Mouse (Mus musculus) kidney, embryonic 14.5 days (tissue): ENCODE measurements around the gene Slc1a3. TPM values are rescaled to one million over a fixed set of nuclear protein-coding genes. Genes with fewer than 3 reads are reported as not detected.
A peak's percentile ranks its signal among the peaks of the same experiment; 100 is the strongest.

Experiments used
- ATAC-seq: fragments of 200-750 bp; cut with Nextera tagmentation; 2 replicates; pipeline ENCODE4 v1.8.0; 2017; ENCODE audit warnings: moderate number of reproducible peaks, mild to moderate bottlenecking, moderate TSS enrichment, moderate library complexity; ENCODE audit not compliant: low FRiP score, low TSS enrichment
- H3K27ac ChIP-seq: fragments of 300-500 bp; sonication (generic); 2 replicates; pipeline ENCODE4 v1.5.1; 2014; ENCODE audit warnings: low read depth, mild to moderate bottlenecking, low read length, moderate library complexity, mixed read lengths
- H3K27me3 ChIP-seq: fragments of 300-500 bp; sonication (generic); 2 replicates; pipeline ENCODE4 v1.6.1; 2014; ENCODE audit warnings: mild to moderate bottlenecking, low read length; ENCODE audit not compliant: control insufficient read depth, insufficient read depth
- H3K36me3 ChIP-seq: fragments of 300-500 bp; sonication (generic); 2 replicates; pipeline ENCODE4 v1.6.1; 2014; ENCODE audit warnings: low read length, mixed read lengths; ENCODE audit not compliant: control insufficient read depth, insufficient read depth
- H3K4me1 ChIP-seq: fragments of 300-500 bp; sonication (generic); 2 replicates; pipeline ENCODE4 v1.6.1; 2014; ENCODE audit warnings: low read length, mixed read lengths; ENCODE audit not compliant: control insufficient read depth, insufficient read depth
- H3K4me2 ChIP-seq: fragments of 300-500 bp; sonication (generic); replicated peaks from 2 replicates; pipeline ENCODE4 v1.6.1; 2014; ENCODE audit warnings: low read depth, mild to moderate bottlenecking, low read length
- H3K4me3 ChIP-seq: fragments of 300-500 bp; sonication (generic); 2 replicates; pipeline ENCODE4 v1.5.1; 2014; ENCODE audit warnings: mild to moderate bottlenecking, low read length
- H3K9ac ChIP-seq: fragments of 300-500 bp; sonication (generic); 2 replicates; pipeline ENCODE4 v1.6.1; 2014; ENCODE audit warnings: low read depth, mild to moderate bottlenecking, low read length, moderate library complexity
- H3K9me3 ChIP-seq: fragments of 300-500 bp; sonication (generic); 2 replicates; pipeline ENCODE4 v1.6.1; 2016; ENCODE audit warnings: low read length; ENCODE audit not compliant: control insufficient read depth
- WGBS: fragments of 180-500 bp; shearing (Covaris S2); extraction: QIAGEN DNeasy Blood & Tissue Kit; methylation state at CpG from one replicate; pipeline ENCODE4 v1.1.7; 2014; 5-methylcytosine and 5-hydroxymethylcytosine counted together
- polyA plus RNA-seq: library from polyadenylated mRNA; unstranded; fragments of >200 nt; fragmentation: Nextera tagmentation; extraction: Ambion mirVana; gene quantifications from 2 replicates; pipeline ENCODE4 v1.2.1, GENCODE M21; 2014

The Slc1a3 gene
- polyA plus RNA-seq, 1 experiment from 2014 or later: 16.8 TPM

- Histone ChIP-seq H3K4me1 (peaks cover 15% of the 10 kb centered on the region; the same call in 1 of the 2 replicates), H3K36me3 (no peaks in the 10 kb centered on the region), H3K9me3 (no peaks in the 10 kb centered on the region), H3K4me2 (peak overlapping the region; percentile 17; the same call in 1 of the 2 replicates), H3K9ac (no peak overlapping the region), H3K27me3 (no peaks in the 10 kb centered on the region), H3K4me3 (no peak overlapping the region), H3K27ac (no peak overlapping the region)
- WGBS: 46% methylated on average over 9 of the region's 9 CpGs
- ATAC-seq: no peak
Observed at GRCm38 (mm10) chr15:8655251-8655650, 55.3 kb downstream of the Slc1a3 start.

GRCm38 (mm10) chr15:8652637-8653036 is 57.9 kb downstream of the Slc1a3 start:
- Histone ChIP-seq H3K9me3 (no peaks in the 10 kb centered on the region), H3K4me1 (peaks cover 3% of the 10 kb centered on the region; the same call in 1 of the 2 replicates), H3K36me3 (no peaks in the 10 kb centered on the region), H3K9ac (no peak overlapping the region), H3K27me3 (no peaks in the 10 kb centered on the region), H3K27ac (no peak overlapping the region), H3K4me2 (no peak overlapping the region), H3K4me3 (no peak overlapping the region)
- WGBS: 54% methylated on average over 8 of the region's 8 CpGs
- ATAC-seq: peak; percentile 56; the same call in 1 of the 2 replicates

- no peaks in the 10 kb centered on the region for H3K27me3 ChIP-seq
- ATAC-seq: no peak
Observed at GRCm38 (mm10) chr15:8643997-8644692, 66.4 kb downstream of the Slc1a3 start.

GRCm38 (mm10) chr15:8639856-8640255 is 70.7 kb downstream of the Slc1a3 start:
- Histone ChIP-seq H3K27me3 (no peaks in the 10 kb centered on the region), H3K36me3 (no peaks in the 10 kb centered on the region), H3K4me1 (no peaks in the 10 kb centered on the region; the same call in 1 of the 2 replicates), H3K9ac (no peak overlapping the region), H3K9me3 (no peaks in the 10 kb centered on the region), H3K4me3 (no peak overlapping the region), H3K4me2 (no peak overlapping the region), H3K27ac (no peak overlapping the region)
- no peak for ATAC-seq
- 71% methylated on average over 2 of the region's 2 CpGs for WGBS

More at GRCm38 (mm10) chr15:8643997-8644692, 66.4 kb downstream of the Slc1a3 start:
- Histone ChIP-seq H3K4me3 (no peak overlapping the region), H3K36me3 (no peaks in the 10 kb centered on the region), H3K27ac (no peak overlapping the region), H3K9ac (no peak overlapping the region), H3K4me2 (no peak overlapping the region), H3K9me3 (no peaks in the 10 kb centered on the region), H3K4me1 (no peaks in the 10 kb centered on the region; the same call in 1 of the 2 replicates)
- WGBS: 56% methylated on average over 8 of the region's 8 CpGs

- WGBS: 73% methylated on average over 15 of the region's 15 CpGs
- Histone ChIP-seq H3K9me3 (no peaks in the 10 kb centered on the region), H3K4me1 (no peaks in the 10 kb centered on the region), H3K4me2 (no peak overlapping the region), H3K36me3 (no peaks in the 10 kb centered on the region), H3K4me3 (no peak overlapping the region), H3K27me3 (no peaks in the 10 kb centered on the region), H3K9ac (no peak overlapping the region), H3K27ac (no peak overlapping the region)
- ATAC-seq: 0 out of 2 replicates have a peak, but pooled peaks have one; percentile 39
Observed at GRCm38 (mm10) chr15:8638568-8639325, 71.8 kb downstream of the Slc1a3 start.

- ATAC-seq: no peak
- 85% methylated on average over 2 of the region's 2 CpGs for WGBS
Observed at GRCm38 (mm10) chr15:8637283-8637682, 73.3 kb downstream of the Slc1a3 start.

GRCm38 (mm10) chr15:8635974-8636373 is 74.6 kb downstream of the Slc1a3 start:
- H3K9me3 ChIP-seq: no peaks in the 10 kb centered on the region
- no peak for ATAC-seq
- no peak overlapping the region for H3K27ac ChIP-seq
- H3K9ac ChIP-seq: no peak overlapping the region
- H3K4me1 ChIP-seq: no peaks in the 10 kb centered on the region
- H3K27me3 ChIP-seq: no peaks in the 10 kb centered on the region
- no peaks in the 10 kb centered on the region for H3K36me3 ChIP-seq
- WGBS: 90% methylated on average over 15 of the region's 15 CpGs
- no peak overlapping the region for H3K4me2 ChIP-seq
- H3K4me3 ChIP-seq: no peak overlapping the region

More at GRCm38 (mm10) chr15:8637283-8637682, 73.3 kb downstream of the Slc1a3 start:
- H3K27ac ChIP-seq: no peak overlapping the region
- no peaks in the 10 kb centered on the region for H3K9me3 ChIP-seq
- H3K4me2 ChIP-seq: no peak overlapping the region
- H3K36me3 ChIP-seq: no peaks in the 10 kb centered on the region
- H3K9ac ChIP-seq: no peak overlapping the region
- H3K27me3 ChIP-seq: no peaks in the 10 kb centered on the region
- no peaks in the 10 kb centered on the region for H3K4me1 ChIP-seq
- no peak overlapping the region for H3K4me3 ChIP-seq

GRCm38 (mm10) chr15:8634807-8635206 is 75.8 kb downstream of the Slc1a3 start:
- WGBS: 91% methylated on average over 4 of the region's 4 CpGs
- H3K9me3 ChIP-seq: no peaks in the 10 kb centered on the region
- no peak overlapping the region for H3K4me2 ChIP-seq
- H3K4me3 ChIP-seq: no peak overlapping the region
- H3K36me3 ChIP-seq: no peaks in the 10 kb centered on the region
- H3K27ac ChIP-seq: no peak overlapping the region
- no peaks in the 10 kb centered on the region; the same call in 1 of the 2 replicates for H3K27me3 ChIP-seq
- ATAC-seq: no peak
- H3K9ac ChIP-seq: no peak overlapping the region
- no peaks in the 10 kb centered on the region for H3K4me1 ChIP-seq

GRCm38 (mm10) chr15:8634355-8634754 is 76.2 kb downstream of the Slc1a3 start:
- H3K9me3 ChIP-seq: no peaks in the 10 kb centered on the region
- WGBS: 87% methylated on average over 3 of the region's 3 CpGs
- no peaks in the 10 kb centered on the region for H3K36me3 ChIP-seq
- H3K4me2 ChIP-seq: no peak overlapping the region
- no peak for ATAC-seq
- H3K9ac ChIP-seq: no peak overlapping the region
- 0 out of 2 replicates have a peak, but pooled peaks cover 4% of the 10 kb centered on the region for H3K4me1 ChIP-seq
- no peak overlapping the region for H3K4me3 ChIP-seq
- no peaks in the 10 kb centered on the region; the same call in 1 of the 2 replicates for H3K27me3 ChIP-seq
- H3K27ac ChIP-seq: no peak overlapping the region
